Mouse (Mus musculus): ENCODE results near the gene Slc25a44.
"Not testable (repeated sequence)": the region's sequence is repeated elsewhere in the genome, so short reads cannot be mapped to it uniquely, and the experiment has no call there.

- not testable (repeated sequence) for TF ChIP-seq CTCF (IDR thresholded peaks at IDR 0.05; ENCODE audit: extremely low read depth, insufficient read length, insufficient replicate concordance, low read depth, low read length); POLR2A (IDR thresholded peaks at IDR 0.05; ENCODE audit: low read depth, low read length)
Measured at GRCm38 (mm10) chr3:88372643-88373042, 52.3 kb downstream of the Slc25a44 start, which contains the start of gene Bglap3.

Measured in small intestine, adult 2 months (tissue).